Mouse (Mus musculus) spleen, adult 2 months (tissue): ENCODE measurements around the gene Tmem119. TPM values are rescaled to one million over a fixed set of nuclear protein-coding genes. Genes with fewer than 3 reads are reported as not detected.

ENCODE experiments used
- DNase-seq, 2 experiments: peaks; one replicate each; pipeline versions ENCODE4 v3.0.0 to v3.0.0-alpha.2; 2012 to 2021; ENCODE audit warnings: low spot score in 2 of 2, low read depth in 1 of 2
- H3K27ac ChIP-seq: fragments of 200-500 bp; 2 replicates; pipeline ENCODE4 v1.5.1; 2012; ENCODE audit warnings: low read length, inconsistent platforms; ENCODE audit not compliant: insufficient read depth
- H3K27me3 ChIP-seq: fragments of 200-500 bp; 2 replicates; pipeline ENCODE4 v1.6.1; 2012; ENCODE audit warnings: mild to moderate bottlenecking, moderate library complexity, low read length, inconsistent platforms; ENCODE audit not compliant: control insufficient read depth, insufficient read depth
- H3K36me3 ChIP-seq: fragments of 200-500 bp; 2 replicates; pipeline ENCODE4 v1.6.1; 2012; ENCODE audit warnings: mild to moderate bottlenecking, low read length, inconsistent platforms; ENCODE audit not compliant: control insufficient read depth, insufficient read depth
- H3K4me1 ChIP-seq: fragments of 200-500 bp; 2 replicates; pipeline ENCODE4 v1.6.1; 2011; ENCODE audit warnings: inconsistent platforms; ENCODE audit not compliant: control insufficient read depth, insufficient read depth, insufficient read length
- H3K4me3 ChIP-seq: fragments of 200-500 bp; 2 replicates; pipeline ENCODE4 v1.5.1; 2011; ENCODE audit warnings: mild to moderate bottlenecking, inconsistent platforms; ENCODE audit not compliant: insufficient read depth, insufficient read length; ENCODE audit errors: extremely low read depth
- CTCF ChIP-seq: fragments of 200-500 bp; IDR thresholded peaks from 2 replicates; pipeline ENCODE4 v1.5.1; 2011; ENCODE audit warnings: mild to moderate bottlenecking, inconsistent platforms; ENCODE audit not compliant: insufficient read depth, insufficient read length, insufficient replicate concordance; ENCODE audit errors: extremely low read depth
- POLR2A ChIP-seq: fragments of 200-500 bp; IDR thresholded peaks from 2 replicates; pipeline ENCODE4 v1.6.1; 2011; ENCODE audit warnings: low read depth, low read length, inconsistent platforms
- WGBS: fragments of 180-500 bp; shearing (Covaris S2); methylation state at CpG from one replicate; pipeline ENCODE4 v1.1.7; 2018; 5-methylcytosine and 5-hydroxymethylcytosine counted together
- polyA plus RNA-seq: library from polyadenylated mRNA; depleted of rRNA; stranded (reverse); fragments of >200 nt; gene quantifications from 2 replicates; pipeline ENCODE4 v1.2.3, GENCODE M21; 2012

Gene Tmem119
- polyA plus RNA-seq, 1 experiment = 3.0 TPM

DNA sequence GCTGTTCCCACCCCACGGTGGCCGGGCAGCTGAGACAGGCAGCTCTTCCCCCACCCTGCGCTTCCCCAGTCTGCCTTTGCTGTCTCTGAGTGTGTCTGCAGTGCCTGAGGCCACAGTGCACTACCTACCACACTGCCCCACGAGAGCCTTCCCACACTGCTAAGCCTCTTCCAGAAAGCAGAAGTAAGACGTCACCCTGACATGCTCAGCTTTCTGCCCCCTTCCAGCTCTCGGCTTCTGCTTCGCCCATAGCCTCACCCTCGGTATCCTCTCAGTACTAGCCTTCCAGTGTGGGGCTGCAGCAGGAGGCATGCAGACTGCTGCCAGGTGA, 23.5 kb downstream of the Tmem119 start:
- Histone ChIP-seq H3K4me3 (no peak overlapping the region), H3K27me3 (no peaks in the 10 kb centered on the region), H3K36me3 (peaks cover 10% of the 10 kb centered on the region; the same call in 1 of the 2 replicates), H3K4me1 (peaks cover 16% of the 10 kb centered on the region; the same call in 1 of the 2 replicates), H3K27ac (peak overlapping the region; percentile 84)
- TF ChIP-seq POLR2A (peak; percentile 25; the same call in 1 of the 2 replicates), CTCF (no peak)
- WGBS = 34% methylated on average over 8 of the region's 8 CpGs
- peak; percentile 57 to 59 for DNase-seq

- peaks cover 16% of the 10 kb centered on the region; the same call in 1 of the 2 replicates for H3K4me1 ChIP-seq
- no peak for TF ChIP-seq POLR2A
- no peak for TF ChIP-seq CTCF
- H3K27me3 ChIP-seq = no peaks in the 10 kb centered on the region
- no peak overlapping the region for H3K4me3 ChIP-seq
- peak overlapping the region; percentile 84 for H3K27ac ChIP-seq
- peak in 1 of 2 experiments; percentile 22 for DNase-seq
- H3K36me3 ChIP-seq = peaks cover 10% of the 10 kb centered on the region; the same call in 1 of the 2 replicates
- 27% methylated on average over 15 of the region's 15 CpGs for WGBS
Observed at GRCm38 (mm10) chr5:113776128-113776895, 24.0 kb downstream of the Tmem119 start.

DNA sequence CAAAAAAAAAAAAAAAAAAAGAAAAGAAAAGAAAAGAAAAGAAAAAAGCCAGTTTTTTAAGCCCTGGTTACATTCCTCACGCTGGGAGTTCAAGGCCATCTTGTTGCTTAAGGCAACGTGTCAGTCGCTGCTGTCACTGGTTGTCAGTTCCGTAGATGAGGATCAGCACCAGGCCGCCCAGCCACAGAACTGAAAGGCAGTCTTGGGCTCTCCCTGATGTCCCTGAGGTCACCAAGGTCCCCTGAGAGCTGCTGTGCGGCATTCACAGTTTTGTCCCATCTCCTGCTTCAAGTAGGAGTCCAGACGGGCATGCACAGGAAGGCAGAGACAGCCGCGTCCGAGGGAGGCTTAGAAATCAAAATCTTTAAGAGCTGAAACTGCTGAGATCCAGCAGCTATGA, 24.7 kb downstream of the Tmem119 start:
- TF ChIP-seq POLR2A = no peak
- no peak for TF ChIP-seq CTCF
- no peaks in the 10 kb centered on the region for H3K27me3 ChIP-seq
- no peak overlapping the region for H3K4me3 ChIP-seq
- peaks cover 16% of the 10 kb centered on the region; the same call in 1 of the 2 replicates for H3K4me1 ChIP-seq
- no peak for DNase-seq
- 54% methylated on average over 10 of the region's 10 CpGs for WGBS
- H3K27ac ChIP-seq = peak overlapping the region; percentile 84
- H3K36me3 ChIP-seq = peaks cover 10% of the 10 kb centered on the region; the same call in 1 of the 2 replicates

- DNase-seq = peak; percentile 72 to 85
- TF ChIP-seq POLR2A (no peak), CTCF (peak; percentile 99)
- no peak overlapping the region; the same call in 1 of the 2 replicates for H3K27ac ChIP-seq
- peaks cover 16% of the 10 kb centered on the region; the same call in 1 of the 2 replicates for H3K4me1 ChIP-seq
- H3K27me3 ChIP-seq = no peaks in the 10 kb centered on the region
- WGBS = 0% methylated on average over 7 of the region's 7 CpGs
- H3K4me3 ChIP-seq = peak overlapping the region; percentile 75
- H3K36me3 ChIP-seq = peaks cover 10% of the 10 kb centered on the region; the same call in 1 of the 2 replicates
Observed at GRCm38 (mm10) chr5:113773664-113774063, 26.7 kb downstream of the Tmem119 start.

- no peak for DNase-seq
- Histone ChIP-seq H3K36me3 (peaks cover 10% of the 10 kb centered on the region; the same call in 1 of the 2 replicates), H3K27ac (peak overlapping the region; percentile 54), H3K27me3 (no peaks in the 10 kb centered on the region), H3K4me1 (peaks cover 16% of the 10 kb centered on the region; the same call in 1 of the 2 replicates), H3K4me3 (peak overlapping the region; percentile 75)
- WGBS = under 1% methylated on average over 38 of the region's 38 CpGs
- TF ChIP-seq CTCF (no peak), POLR2A (no peak)
Observed at GRCm38 (mm10) chr5:113772905-113773519, 27.3 kb downstream of the Tmem119 start.

DNA sequence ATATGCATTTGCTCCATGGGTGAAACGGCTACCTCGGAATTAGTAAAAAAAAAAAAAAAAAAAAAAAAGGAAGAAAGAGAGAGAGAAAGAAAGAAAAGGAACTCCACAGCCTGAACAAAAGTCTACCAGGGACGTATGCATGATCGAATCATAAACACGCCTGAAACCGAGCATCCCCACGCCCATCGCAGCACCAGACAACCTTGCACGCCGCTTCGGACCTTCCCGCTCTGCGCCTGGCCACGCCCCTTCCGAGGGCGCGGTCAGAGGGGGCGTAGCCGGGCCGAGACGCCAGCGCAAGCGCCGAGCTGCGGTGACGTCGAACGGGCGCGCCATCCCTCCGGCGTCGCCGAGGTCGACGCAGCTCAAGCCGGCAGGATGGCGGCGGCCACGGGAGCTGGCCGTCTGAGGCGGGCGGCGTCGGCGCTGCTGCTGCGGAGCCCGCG, 27.8 kb downstream of the Tmem119 start, which contains the start of the genes Sart3 and Iscu:
Sart3 (minus strand) TSS at position 61 of the 446 bp plus-strand sequence.
Iscu (plus strand) TSS at position 299 of the 446 bp plus-strand sequence.
- H3K36me3 ChIP-seq = peaks cover 11% of the 10 kb centered on the region; the same call in 1 of the 2 replicates
- under 1% methylated on average over 49 of the region's 49 CpGs for WGBS
- peak; percentile 91 to 95 for DNase-seq
- H3K4me3 ChIP-seq = peak within 1 kb of the TSS; percentile 99
- TF ChIP-seq POLR2A (peak; percentile 35; the same call in 1 of the 2 replicates), CTCF (no peak)
- H3K4me1 ChIP-seq = peaks cover 14% of the 10 kb centered on the region; the same call in 1 of the 2 replicates
- H3K27me3 ChIP-seq = no peaks in the 10 kb centered on the region
- H3K27ac ChIP-seq = peak within 1 kb of the TSS; percentile 99
